Mouse (Mus musculus) embryo, embryonic 9.5 days (tissue): ENCODE results near the gene Pde7b.

ENCODE experiments used
- DNase-seq: peaks from one replicate; pipeline ENCODE4 v3.0.0-alpha.2; 2017; ENCODE audit errors: extremely low spot score

The Pde7b gene

DNA sequence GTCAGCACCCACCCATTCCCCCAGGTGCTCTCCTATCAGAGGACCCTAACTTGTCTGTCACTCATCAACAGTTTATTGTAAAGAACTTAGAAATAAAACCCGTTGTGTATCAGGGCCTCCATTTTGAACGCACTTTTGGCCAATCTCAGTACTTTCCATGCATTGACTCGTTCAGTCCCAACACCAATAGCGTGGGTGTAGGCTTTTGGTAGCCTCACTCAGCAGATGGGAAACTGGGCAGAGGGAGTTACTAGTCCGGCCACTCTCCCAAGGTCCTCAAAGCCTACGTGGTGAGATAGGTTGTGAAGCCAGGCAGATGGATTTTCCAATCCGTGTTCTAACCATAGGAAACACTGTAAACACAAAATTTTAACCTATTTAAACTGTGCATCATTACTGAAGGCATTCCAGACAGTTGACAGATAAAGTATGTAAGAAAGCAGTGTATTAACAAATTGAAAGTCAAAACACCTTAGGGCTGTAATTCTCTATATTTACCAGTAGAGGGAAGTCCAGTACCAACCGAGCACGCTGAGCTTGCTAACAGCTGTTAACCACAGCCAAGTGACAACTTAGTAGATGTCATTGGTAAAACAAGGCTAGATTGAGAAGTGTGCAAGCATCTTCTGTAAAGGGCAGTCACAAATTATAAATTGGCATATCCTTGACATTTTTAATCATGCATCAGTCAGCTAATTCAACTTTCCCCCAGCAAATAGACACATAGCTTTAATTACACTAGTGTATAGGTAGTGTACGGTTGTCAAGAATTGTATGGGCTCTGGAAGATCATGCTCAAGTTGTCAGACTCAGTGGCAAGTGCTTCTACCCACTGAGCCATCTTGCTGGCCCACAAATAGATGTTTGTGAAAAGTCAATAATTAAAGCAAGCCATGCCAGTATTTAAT is 363.1 kb downstream of the Pde7b start:
- DNase-seq = no peak

DNA sequence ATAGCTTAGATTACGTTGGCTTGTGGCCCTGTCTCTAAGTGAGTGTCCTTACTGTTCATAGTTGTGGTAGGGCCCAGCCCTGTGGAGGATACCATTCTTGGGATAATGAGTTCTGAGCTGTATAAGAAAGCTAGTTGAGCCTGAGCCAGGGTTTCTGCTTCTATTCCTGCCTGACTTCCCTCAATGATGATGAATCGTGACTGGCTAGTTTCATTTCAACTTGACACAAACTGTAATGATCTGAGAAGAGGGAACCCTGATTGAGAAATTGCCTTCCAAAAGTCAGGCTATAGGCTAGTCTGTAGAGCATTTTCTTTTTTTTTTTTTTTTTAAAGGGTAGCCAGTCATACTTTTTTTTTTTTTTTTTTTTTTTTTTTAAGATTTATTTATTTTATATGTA is 376.0 kb downstream of the Pde7b start:
- no peak for DNase-seq
